Mouse (Mus musculus): ENCODE measurements at regions not wholly inside any gene's neighbourhood (a gene's known extent, or its start where the extent isn't known, plus 50 kb on each side); places are given as distances from the start of the nearest gene placed in this dataset.
"Not testable (repeated sequence)": the region's sequence is repeated elsewhere in the genome, so short reads cannot be mapped to it uniquely, and the experiment has no call there.

GRCm38 (mm10) chr1:160843671-160844070 lies 50.7 kb upstream of the Rabgap1l start:
- H3K4me2 ChIP-seq (ENCODE audit: low read length) = no peak overlapping the region
- no peak overlapping the region for H3K27ac ChIP-seq (ENCODE audit: low read depth)
- no peaks in the 10 kb centered on the region for H3K27me3 ChIP-seq (replicated peaks; ENCODE audit: control insufficient read depth, insufficient read depth, low read length)
- H3K36me3 ChIP-seq (ENCODE audit: control insufficient read depth, insufficient read depth, low read length) = no peaks in the 10 kb centered on the region
- no peaks in the 10 kb centered on the region for H3K9me3 ChIP-seq (ENCODE audit: control insufficient read depth, low read length)
- WGBS = 86% methylated on average over 6 of the region's 6 CpGs
- no peak for ATAC-seq (replicated peaks; ENCODE audit: low FRiP score, low TSS enrichment, low read depth)
- no peak overlapping the region for H3K4me3 ChIP-seq (ENCODE audit: low read depth, low read length)
- H3K4me1 ChIP-seq (replicated peaks; ENCODE audit: control insufficient read depth, insufficient read depth, low read length) = no peaks in the 10 kb centered on the region
- H3K9ac ChIP-seq (ENCODE audit: low read length) = no peak overlapping the region
- DNase-seq (ENCODE audit: low spot score) = no peak

- not testable (repeated sequence) for ATAC-seq (replicated peaks; ENCODE audit: low FRiP score, low TSS enrichment, low read depth); DNase-seq (ENCODE audit: low spot score); H3K9me3 ChIP-seq (ENCODE audit: control insufficient read depth, low read length); H3K4me1 ChIP-seq (replicated peaks; ENCODE audit: control insufficient read depth, insufficient read depth, low read length); H3K4me3 ChIP-seq (ENCODE audit: low read depth, low read length); H3K27me3 ChIP-seq (replicated peaks; ENCODE audit: control insufficient read depth, insufficient read depth, low read length); H3K36me3 ChIP-seq (ENCODE audit: control insufficient read depth, insufficient read depth, low read length); H3K27ac ChIP-seq (ENCODE audit: low read depth); H3K9ac ChIP-seq (ENCODE audit: low read length); H3K4me2 ChIP-seq (ENCODE audit: low read length)
- 86% methylated on average over 4 of the region's 4 CpGs for WGBS
Measured at GRCm38 (mm10) chr1:160844709-160845108, 51.7 kb upstream of the Rabgap1l start.

- DNase-seq (ENCODE audit: low spot score) (no peak), ATAC-seq (replicated peaks; ENCODE audit: low FRiP score, low TSS enrichment, low read depth) (no peak; the same call in 1 of the 2 replicates)
- no peak overlapping the region for H3K27ac ChIP-seq (ENCODE audit: low read depth)
- no peak overlapping the region for H3K4me2 ChIP-seq (ENCODE audit: low read length)
- H3K27me3 ChIP-seq (replicated peaks; ENCODE audit: control insufficient read depth, insufficient read depth, low read length) = no peaks in the 10 kb centered on the region
- 58% methylated on average over 1 of the region's 1 CpGs for WGBS
- no peak overlapping the region for H3K4me3 ChIP-seq (ENCODE audit: low read depth, low read length)
- no peaks in the 10 kb centered on the region for H3K9me3 ChIP-seq (ENCODE audit: control insufficient read depth, low read length)
- no peaks in the 10 kb centered on the region for H3K36me3 ChIP-seq (ENCODE audit: control insufficient read depth, insufficient read depth, low read length)
- no peak overlapping the region for H3K9ac ChIP-seq (ENCODE audit: low read length)
- no peaks in the 10 kb centered on the region for H3K4me1 ChIP-seq (replicated peaks; ENCODE audit: control insufficient read depth, insufficient read depth, low read length)
Measured at GRCm38 (mm10) chr1:160850674-160851073, 55.5 kb upstream of the Rc3h1 start.

GRCm38 (mm10) chr1:160854410-160854809 lies 51.8 kb upstream of the Rc3h1 start:
- Histone ChIP-seq H3K27me3 (replicated peaks; ENCODE audit: control insufficient read depth, insufficient read depth, low read length) (no peaks in the 10 kb centered on the region), H3K4me1 (replicated peaks; ENCODE audit: control insufficient read depth, insufficient read depth, low read length) (no peaks in the 10 kb centered on the region), H3K36me3 (ENCODE audit: control insufficient read depth, insufficient read depth, low read length) (no peaks in the 10 kb centered on the region), H3K9ac (ENCODE audit: low read length) (no peak overlapping the region), H3K4me3 (ENCODE audit: low read depth, low read length) (no peak overlapping the region), H3K27ac (ENCODE audit: low read depth) (no peak overlapping the region), H3K4me2 (ENCODE audit: low read length) (no peak overlapping the region), H3K9me3 (ENCODE audit: control insufficient read depth, low read length) (no peaks in the 10 kb centered on the region)
- no peak for ATAC-seq (replicated peaks; ENCODE audit: low FRiP score, low TSS enrichment, low read depth)
- WGBS = 83% methylated on average over 5 of the region's 5 CpGs
- no peak for DNase-seq (ENCODE audit: low spot score)

- H3K27me3 ChIP-seq (replicated peaks; ENCODE audit: control insufficient read depth, insufficient read depth, low read length) = no peaks in the 10 kb centered on the region
- 79% methylated on average over 3 of the region's 3 CpGs for WGBS
- H3K4me1 ChIP-seq (replicated peaks; ENCODE audit: control insufficient read depth, insufficient read depth, low read length) = no peaks in the 10 kb centered on the region
- H3K4me3 ChIP-seq (ENCODE audit: low read depth, low read length) = no peak overlapping the region
- no peaks in the 10 kb centered on the region for H3K36me3 ChIP-seq (ENCODE audit: control insufficient read depth, insufficient read depth, low read length)
- ATAC-seq (replicated peaks; ENCODE audit: low FRiP score, low TSS enrichment, low read depth) (no peak), DNase-seq (ENCODE audit: low spot score) (no peak)
- no peak overlapping the region for H3K4me2 ChIP-seq (ENCODE audit: low read length)
- no peak overlapping the region for H3K27ac ChIP-seq (ENCODE audit: low read depth)
- H3K9me3 ChIP-seq (ENCODE audit: control insufficient read depth, low read length) = no peaks in the 10 kb centered on the region
- no peak overlapping the region for H3K9ac ChIP-seq (ENCODE audit: low read length)
Measured at GRCm38 (mm10) chr1:160855411-160855810, 50.8 kb upstream of the Rc3h1 start.

- no peak overlapping the region for H3K4me2 ChIP-seq (ENCODE audit: low read length)
- 0 out of 2 replicates have a peak, but pooled peaks have one; percentile 47 for ATAC-seq (replicated peaks; ENCODE audit: low FRiP score, low TSS enrichment, low read depth)
- no peak for DNase-seq (ENCODE audit: low spot score)
- no peaks in the 10 kb centered on the region for H3K27me3 ChIP-seq (replicated peaks; ENCODE audit: control insufficient read depth, insufficient read depth, low read length)
- no peak overlapping the region for H3K27ac ChIP-seq (ENCODE audit: low read depth)
- H3K4me3 ChIP-seq (ENCODE audit: low read depth, low read length) = no peak overlapping the region
- no peaks in the 10 kb centered on the region for H3K36me3 ChIP-seq (ENCODE audit: control insufficient read depth, insufficient read depth, low read length)
- 62% methylated on average over 9 of the region's 9 CpGs for WGBS
- H3K9ac ChIP-seq (ENCODE audit: low read length) = no peak overlapping the region
- H3K9me3 ChIP-seq (ENCODE audit: control insufficient read depth, low read length) = no peaks in the 10 kb centered on the region
- no peaks in the 10 kb centered on the region for H3K4me1 ChIP-seq (replicated peaks; ENCODE audit: control insufficient read depth, insufficient read depth, low read length)
Measured at GRCm38 (mm10) chr1:160855926-160856620, 50.1 kb upstream of the Rc3h1 start.
